Mouse (Mus musculus): ENCODE data around the gene Exoc2.

Gene Exoc2

DNA sequence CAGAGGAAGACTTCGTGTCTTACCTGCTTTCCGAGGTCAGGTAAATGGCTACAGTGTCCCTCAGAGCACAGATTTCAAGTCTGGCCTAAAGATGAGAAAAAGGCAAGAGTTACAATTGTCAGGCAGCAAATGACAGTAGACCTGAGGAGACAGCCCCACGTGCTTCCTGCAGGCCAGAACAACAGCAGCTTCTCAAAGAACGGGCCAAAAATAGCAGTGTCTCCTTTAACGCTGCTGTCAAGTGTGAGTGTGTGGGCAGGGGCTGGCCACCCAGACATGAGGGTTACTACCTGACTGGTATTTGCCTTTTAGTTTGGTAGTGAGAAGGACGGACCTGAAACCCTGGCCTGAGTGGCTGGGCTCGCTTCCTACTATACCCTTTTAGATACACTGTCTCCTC lies 153.3 kb downstream of the Exoc2 start:
- DNase-seq (ENCODE audit: low spot score in 2 of 2): no peak

DNA sequence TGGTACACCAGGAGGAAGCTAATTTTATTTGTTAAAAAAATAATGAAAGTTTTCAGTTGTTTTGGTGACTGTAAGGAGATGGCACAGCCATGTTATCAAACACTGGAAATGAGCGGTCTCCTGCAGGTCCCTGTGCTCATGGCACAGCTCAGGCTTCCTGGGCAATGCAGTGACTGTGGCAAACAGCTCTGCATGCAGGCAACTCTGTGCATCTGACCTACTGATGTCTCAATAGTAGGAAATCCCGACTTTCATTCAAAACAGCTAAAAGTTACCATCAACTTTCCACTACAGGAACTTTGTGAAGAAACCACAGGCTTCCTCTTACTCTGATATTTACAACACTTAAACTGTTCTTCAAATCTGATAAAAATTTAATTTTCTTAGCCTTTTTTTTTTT lies 154.0 kb downstream of the Exoc2 start:
- DNase-seq (ENCODE audit: low spot score in 2 of 2): no peak

DNA sequence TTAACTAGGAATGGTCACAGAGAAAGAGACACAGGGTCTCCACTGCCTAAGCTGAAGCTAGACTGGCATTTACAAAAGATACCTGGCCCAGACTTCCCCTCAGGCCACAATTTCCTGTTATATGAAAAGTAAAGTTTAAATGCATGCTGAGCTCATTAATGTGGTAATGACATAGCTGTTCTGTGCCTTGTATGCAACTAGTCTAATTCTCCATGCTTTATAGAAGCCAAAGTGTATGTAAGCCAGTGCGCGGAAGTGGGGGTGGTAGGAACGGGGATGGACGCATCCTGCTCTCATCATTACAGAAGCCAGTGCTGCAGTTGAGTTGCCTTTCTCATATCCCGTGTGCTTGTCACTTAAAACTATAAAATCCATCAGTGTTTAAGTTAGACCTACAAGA lies 156.5 kb downstream of the Exoc2 start:
- no peak for DNase-seq (ENCODE audit: low spot score in 2 of 2)

DNA sequence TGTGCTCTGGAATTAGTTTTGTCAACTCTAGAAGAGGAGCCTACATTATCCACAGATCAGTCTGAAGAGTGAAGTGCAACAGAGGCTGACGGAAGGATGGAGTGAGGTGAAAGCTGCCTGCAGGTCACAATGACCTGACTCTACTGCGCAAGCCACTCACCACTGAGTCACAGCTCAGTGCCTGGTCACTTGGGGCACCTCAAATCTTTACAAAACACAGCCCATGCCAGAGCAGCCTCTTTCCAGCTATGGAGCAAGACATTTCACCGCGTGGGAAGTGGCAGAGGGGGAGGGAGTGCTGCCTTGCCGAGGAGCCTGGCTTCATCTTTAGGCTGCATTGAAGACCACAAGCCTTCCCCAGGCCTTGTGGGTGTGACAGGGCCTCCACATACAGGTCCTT lies 159.6 kb downstream of the Exoc2 start:
- DNase-seq (ENCODE audit: low spot score in 2 of 2): no peak

DNA sequence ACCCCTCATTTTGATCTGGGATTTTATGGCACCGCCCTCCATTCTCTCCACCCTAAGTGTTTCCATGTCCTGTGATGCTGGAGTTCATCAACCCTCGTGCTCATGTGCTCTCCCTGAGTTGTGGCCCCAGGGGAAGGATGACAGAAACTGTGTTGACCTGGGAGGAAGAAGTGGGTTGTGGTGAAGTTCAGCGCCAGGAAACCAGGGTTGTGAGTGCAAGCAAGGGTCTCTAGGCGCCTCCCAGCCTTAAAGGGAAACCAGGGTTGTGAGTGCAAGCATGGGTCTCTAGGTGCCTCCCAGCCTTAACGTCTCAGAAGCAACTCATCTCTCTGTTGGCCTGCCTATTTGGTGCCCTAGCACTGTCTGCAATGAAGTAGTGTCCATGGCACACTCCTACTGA lies 160.4 kb downstream of the Exoc2 start:
- no peak for DNase-seq (ENCODE audit: low spot score in 2 of 2)

DNA sequence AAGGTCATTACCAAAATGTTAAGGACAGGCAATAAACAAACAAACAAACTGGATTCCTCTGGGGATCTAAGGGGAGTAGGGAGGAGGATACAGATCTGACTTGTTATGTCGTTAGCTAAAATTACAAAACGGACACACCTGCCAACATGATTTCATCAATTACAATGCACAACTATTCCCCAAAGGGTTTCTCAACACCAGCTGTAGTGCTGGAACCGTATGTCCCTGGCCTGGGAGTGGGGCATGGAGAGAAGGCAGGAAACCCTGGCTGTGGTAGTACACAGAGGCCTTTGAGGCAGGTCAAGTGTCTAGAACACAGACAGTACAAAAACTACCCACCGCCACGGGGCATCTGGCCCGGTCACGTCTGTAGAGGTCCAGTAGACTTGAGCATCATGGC lies 164.7 kb downstream of the Exoc2 start:
- no peak for DNase-seq (ENCODE audit: low spot score in 2 of 2)

DNA sequence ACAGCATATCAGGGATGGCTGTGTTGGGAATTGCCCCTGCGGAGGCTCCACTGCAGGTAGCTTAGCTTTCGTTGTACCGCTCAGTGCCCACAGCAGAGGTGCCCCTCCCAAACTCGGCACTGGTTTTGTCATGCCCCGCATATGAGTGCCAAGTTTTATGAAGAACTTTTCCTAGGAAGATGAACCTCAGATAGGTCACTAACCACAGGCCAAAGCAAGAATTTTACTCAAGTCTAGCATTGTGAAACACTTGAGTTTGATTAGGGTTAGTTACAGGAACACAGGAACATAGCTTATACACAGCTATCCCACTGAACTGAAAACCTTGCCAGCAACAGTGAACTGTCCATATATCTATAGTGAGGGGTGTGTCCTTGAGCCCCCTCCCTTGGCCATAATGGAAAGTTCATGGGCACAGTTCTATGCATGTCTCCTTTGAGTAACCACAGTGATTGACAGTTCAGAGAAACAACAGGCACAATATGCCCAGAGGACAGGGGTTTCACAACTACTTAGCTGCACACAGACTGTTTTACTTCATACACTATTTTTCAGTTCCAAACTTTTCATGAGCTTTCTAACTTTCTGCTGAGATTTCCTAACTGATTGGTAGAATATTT lies 171.4 kb downstream of the Exoc2 start:
- no peak for DNase-seq (ENCODE audit: low spot score in 2 of 2)

DNA sequence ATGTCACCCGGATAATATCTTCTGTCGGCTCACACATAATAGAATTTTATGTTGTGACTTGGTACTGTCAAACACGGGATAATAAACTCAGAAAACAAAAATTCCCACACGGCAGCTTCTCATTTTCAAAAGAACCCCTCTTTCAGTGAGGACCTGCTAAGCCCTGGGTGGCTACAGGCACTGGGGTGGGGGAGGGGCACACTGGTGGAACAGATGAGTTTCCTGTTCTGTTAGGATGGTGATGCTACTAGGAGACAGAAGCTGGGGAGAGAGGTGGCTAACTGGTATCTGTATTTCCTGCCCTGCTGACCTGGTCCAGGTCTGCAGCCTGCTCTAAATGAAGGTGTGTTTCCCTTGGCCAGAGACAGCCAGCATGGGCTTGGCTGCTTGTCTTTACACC lies 172.0 kb downstream of the Exoc2 start:
- no peak for DNase-seq (ENCODE audit: low spot score in 2 of 2)

DNA sequence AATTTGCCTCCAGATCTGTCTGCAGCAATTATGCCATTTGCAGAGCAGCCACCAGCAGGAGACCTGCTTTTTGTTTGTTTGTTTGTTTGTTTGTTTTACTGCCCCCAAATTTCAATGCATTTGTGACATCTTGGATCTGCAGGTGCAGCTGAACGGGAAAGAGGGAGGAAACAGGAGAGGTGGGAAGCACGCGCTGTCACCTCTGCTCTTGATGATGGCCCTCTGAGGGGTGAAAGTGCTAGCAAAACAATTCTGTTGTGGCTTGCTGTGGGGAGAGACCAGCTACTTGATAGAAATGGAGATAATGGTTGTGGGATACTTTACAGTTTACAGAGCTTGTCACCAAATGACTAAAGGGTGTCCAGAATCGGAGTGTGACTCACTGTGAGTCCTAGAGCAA lies 177.9 kb downstream of the Exoc2 start:
- no peak for DNase-seq (ENCODE audit: low spot score in 2 of 2)

DNA sequence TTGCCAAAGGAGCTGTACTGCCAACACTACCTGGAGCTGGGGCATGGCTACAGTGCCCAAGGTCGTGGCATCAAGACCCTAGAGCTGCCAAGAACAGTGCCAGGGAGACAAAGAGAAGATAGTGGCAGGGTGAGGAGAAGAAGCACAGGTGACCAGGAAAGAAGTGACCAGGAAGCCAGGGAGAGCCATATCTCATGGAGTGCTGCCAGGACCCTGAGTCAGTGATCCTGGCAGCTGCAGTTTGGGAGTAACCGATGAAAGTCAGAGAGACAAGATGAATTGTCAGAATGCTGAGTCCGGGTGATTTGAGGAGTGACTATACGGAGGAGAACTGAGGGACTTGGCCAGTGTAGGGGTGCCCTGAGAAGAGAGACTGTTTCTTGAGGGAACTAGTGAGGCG lies 180.3 kb downstream of the Exoc2 start:
- DNase-seq (ENCODE audit: low spot score in 2 of 2): no peak

DNA sequence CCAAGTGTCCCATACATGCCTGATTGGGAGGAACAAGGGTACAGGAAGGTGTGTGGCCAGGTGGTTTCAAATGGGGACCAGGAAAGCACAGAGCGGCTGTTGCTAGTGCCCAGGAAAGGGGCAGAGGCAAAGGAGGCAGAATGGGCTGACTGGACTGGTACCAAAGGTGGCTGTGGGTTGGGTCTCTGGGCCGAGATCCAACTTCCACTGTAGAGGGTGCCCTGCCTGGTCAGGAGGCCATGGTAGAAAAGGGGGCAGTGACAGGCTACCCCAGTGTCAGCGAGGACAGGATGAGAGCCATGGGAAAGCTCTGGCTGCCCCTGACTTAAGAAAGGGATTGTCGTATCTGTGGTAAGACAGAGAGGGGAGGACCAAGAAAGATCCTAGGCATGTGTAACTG lies 180.7 kb downstream of the Exoc2 start:
- DNase-seq (ENCODE audit: low spot score in 2 of 2): no peak

DNA sequence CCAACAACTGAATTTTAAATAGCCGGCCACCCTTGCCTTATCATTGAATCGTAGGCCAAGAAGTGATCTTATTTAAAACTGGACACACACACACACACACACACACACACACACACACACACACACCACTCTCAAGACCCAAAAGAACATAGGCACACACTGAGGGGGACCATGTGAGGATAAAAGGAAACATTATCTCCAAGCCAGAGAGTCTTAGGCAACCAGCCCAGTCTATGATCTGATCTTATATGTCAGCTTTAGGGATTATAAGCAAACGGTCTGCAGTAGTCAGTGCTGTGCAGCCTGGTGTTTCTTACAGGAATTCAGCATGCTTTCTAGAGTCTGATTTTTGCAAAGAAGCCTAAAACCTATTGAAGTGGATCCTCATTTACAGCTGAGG lies 181.2 kb downstream of the Exoc2 start:
- no peak for DNase-seq (ENCODE audit: low spot score in 2 of 2)

DNA sequence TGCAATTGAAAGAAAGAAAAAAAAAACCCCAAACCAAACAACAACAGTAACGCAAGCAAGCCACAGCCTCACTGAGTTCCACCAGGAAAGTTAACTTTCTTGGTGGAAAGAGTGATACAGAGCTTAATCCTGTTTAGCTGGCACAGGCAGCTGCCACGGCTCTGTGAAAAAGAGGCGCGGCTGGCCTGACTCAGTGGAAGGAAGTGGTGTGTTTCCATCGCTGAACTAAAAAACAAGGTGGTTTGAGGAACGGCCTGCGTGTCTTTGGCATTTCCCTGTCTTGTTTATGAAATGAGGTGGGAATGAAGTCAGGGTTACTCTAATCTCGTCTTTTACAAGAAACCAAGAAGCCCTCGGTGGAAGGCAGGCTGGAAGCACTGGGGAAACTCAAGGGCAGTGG lies 181.6 kb downstream of the Exoc2 start:
- no peak for DNase-seq (ENCODE audit: low spot score in 2 of 2)

DNA sequence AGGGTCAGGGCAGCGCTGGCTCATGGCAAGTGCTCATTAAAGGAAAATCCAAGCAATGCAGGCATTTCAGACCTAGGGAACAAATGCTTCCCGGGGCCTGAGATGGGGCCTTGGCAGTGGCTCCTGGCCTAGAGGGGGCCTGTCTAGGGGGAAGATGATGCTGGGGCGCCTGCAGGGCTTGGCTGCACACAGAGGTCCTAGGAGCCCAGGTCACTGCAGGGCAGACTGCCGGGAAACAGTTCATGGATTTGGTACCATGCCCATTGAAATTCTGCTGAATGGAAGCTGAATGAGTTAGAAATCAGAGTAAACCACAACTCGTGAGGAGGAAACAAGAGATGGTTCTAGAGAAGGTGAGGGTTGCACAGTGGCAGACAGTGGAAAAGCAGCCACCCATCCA lies 183.9 kb downstream of the Exoc2 start:
- DNase-seq (ENCODE audit: low spot score in 2 of 2): no peak

DNA sequence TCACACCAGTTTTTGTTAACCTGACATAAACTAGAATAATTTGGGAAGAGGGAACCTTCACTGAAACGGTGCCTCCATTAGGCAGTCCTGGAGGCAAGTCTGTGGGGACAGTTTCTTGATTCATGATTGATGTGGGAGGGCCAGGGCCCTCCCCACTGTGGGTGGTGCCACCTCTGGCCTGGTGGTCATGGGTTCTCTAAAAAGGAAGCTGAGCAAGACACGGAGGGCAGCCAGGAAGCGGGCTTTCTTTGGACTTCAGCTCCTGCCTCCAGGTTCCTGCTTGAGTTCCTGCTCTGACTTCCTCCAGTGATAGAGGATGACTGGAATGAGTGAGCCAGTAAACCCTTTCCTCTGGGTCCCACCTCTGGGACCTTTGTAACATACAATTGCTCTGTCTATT lies 185.5 kb downstream of the Exoc2 start:
- no peak for DNase-seq (ENCODE audit: low spot score in 2 of 2)

DNA sequence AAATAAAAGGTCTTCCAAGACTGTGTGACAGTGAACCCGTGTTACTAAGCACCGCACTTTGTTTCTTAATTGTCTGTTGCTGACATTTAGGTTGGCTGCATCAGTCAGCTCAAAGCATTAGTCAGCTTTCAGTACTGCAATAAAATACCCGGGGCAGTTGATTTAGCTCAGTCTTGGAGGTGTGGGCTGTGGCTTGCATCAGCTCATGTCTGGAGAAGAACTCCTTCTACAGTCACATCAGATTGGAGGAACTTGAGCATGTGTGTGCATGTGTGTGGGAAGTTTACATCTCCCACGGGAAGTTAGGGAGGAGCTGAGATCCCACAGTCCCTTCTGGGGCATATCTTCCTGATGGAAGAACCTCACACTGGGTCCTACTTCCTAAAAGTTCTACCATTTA lies 185.9 kb downstream of the Exoc2 start:
- DNase-seq (ENCODE audit: low spot score in 2 of 2): no peak

DNA sequence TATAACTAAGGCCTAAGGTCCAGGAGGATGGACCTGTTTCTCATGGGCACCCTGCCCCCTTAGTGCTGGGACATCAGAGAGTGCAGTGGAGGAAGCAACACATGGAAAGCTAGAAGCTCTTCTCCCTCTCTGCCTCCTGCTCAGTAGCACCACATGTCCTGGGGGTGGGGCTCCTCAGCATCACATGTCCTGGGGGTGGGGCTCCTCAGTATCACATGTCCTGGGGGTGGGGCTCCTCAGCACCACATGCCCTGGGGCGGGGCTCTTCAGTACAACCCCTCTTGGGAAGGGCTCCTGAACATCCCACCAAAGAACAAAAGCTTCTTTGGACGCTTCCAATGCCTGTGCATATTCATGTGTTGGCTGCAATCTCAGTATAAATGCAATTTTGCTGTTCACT lies 186.3 kb downstream of the Exoc2 start:
- DNase-seq (ENCODE audit: low spot score in 2 of 2): no peak

DNA sequence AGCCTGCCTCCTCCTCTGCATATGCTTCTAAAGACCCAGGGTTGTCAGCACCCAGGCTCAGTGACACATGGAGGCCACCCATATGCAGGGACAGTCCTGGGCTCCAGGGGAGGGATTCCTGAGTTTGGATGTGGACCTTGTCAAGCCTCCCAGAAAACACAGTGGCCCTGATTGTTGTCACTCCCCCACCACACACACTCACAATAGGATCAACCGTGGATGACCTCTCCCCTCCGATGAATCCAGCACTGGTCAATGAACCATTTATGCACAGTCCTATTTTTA lies 186.9 kb downstream of the Exoc2 start:
- no peak for DNase-seq (ENCODE audit: low spot score in 2 of 2)

DNA sequence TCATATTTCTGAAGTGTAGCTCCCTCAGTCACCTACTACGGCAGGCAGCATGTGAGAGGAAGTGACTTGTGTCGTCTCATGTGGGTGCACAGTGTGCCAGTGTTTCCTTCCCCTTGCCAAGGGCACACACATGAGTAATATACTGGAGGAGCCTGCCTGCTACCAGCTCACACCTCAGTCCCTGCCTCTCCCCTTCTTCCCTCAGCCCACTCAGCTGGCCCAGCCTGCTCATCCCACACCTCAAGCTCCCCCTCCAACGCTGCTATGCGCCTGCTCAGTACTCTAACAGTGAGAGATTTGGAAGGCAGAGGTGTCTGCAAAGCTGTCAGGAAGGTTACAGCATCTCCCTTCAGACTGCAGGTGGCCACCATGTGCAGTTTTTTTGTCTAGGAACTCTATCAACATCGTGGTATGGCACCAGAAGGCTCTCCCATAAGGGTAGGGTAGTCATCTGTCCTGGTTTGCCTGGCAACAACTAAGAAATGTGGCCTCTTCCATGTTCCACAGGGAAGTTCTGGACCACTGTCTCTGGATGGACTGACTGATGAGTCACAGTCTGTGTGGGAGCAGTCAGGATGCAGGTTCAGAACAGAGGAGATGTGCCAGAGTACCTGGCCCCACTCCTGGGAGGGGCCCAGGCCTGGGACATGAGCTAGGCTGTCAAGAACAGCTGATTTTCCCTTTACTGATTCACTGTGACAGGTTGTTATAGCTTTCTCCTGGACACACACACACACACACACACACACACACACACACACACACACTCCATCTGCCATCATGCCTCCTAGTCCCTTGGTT lies 187.5 kb downstream of the Exoc2 start:
- DNase-seq (ENCODE audit: low spot score in 2 of 2): no peak

DNA sequence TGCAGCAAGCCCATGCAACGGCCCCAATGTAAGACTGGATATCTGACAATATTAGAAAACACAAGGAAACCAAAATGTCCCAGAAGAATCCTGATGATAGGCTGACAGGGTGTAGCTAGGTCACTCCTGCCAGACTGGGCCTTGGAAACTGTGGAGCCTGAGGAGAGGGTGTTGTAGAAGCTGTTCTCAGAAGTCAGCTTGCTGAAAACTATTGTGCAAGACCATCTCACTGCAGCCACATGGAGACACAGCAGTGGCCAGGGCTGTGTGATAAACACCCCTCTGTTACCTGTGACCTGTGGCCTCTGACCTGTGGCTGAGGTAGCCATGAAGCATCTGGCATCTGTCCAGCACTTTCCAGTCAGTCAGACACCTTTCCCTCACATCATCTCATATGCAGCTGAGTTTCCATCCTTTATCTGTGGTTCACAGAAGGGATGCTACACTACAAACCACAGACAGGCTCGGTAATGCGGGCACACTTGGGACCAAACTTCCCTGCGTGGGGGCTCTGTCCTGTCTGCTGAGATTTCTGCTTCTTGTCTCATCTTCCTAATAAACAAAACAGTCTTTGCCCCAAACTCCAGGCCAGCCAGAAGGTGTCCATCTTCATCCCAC lies 188.4 kb downstream of the Exoc2 start:
- no peak for DNase-seq (ENCODE audit: low spot score in 2 of 2)

DNA sequence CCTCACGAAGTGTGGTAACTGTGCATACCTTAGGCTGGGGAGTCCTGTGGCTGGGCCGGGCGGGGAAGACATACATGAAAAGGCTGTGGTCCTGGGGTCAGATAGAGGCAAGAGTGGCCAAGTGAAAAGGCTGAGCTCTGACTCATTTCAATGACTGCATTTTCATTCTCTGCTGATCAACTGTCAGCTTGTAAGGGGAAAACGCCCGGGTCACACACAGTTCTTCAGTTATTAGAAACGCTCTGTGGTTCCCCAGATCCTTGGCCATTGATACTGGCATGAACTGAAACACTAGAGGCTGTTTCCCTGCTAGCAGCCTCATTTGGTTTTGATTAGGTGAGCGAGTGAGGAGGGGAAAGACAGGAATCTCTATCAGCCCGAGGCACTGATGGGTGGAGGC lies 191.5 kb downstream of the Exoc2 start:
- DNase-seq (ENCODE audit: low spot score in 2 of 2): no peak

DNA sequence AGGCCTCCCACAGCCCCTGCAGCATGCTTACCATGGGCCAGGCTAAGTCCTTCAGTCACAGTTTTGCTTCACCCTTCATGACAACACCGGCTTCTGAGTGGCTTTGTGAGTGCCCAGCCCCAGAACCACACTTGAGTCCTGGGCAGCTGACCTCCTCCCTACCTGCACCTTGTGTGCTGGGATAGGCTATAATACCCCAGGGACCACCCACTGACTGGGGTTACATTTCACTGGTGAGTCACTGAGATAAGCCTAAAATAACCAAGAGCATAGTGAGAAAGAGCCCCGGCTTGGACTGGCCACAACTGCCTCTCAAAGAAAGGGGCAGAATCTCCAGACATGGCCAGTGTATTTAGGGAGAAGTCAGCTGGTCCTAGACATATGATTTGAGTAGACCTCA lies 192.0 kb downstream of the Exoc2 start:
- DNase-seq (ENCODE audit: low spot score in 2 of 2): no peak

DNA sequence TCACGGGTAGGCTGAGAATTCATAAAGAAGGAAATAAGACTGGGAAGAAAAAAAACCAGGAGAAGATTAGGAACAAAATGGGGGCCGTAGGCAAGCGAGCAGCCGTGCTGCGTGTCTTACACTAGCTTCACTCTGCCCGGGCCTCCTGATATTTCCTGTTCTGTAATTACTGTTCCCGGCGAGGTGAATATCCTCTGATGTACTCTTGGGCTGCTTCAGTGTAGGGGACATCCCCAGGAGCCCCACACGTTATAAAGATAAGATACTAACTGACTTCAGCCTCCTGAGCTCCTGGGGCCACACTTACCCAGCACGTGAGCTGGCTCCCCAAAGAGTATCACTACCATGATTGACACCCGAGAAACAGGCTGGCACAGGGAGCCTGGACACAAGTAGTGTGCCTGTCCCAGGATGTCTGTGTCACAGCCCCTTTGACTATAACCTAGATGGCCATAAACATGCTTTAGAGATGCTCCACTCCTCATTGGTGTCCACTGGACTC lies 196.2 kb downstream of the Exoc2 start:
- no peak for DNase-seq (ENCODE audit: low spot score in 2 of 2)

All from urinary bladder, adult 18-20 months (tissue).